Mouse (Mus musculus) intestine, postnatal 0 days (tissue): ENCODE measurements around the gene Snapc4. TPM values are rescaled to one million over a fixed set of nuclear protein-coding genes. Genes with fewer than 3 reads are reported as not detected.
A peak's percentile ranks its signal among the peaks of the same experiment; 100 is the strongest.

Experiments used
- ATAC-seq: fragments of 200-750 bp; cut with Nextera tagmentation; 2 replicates; pipeline ENCODE4 v1.8.0; 2017; ENCODE audit warnings: mild to moderate bottlenecking, moderate TSS enrichment, moderate library complexity
- H3K27ac ChIP-seq: fragments of 300-500 bp; sonication (generic); 2 replicates; pipeline ENCODE4 v1.5.1; 2014; ENCODE audit warnings: mild to moderate bottlenecking, low read depth, low read length, moderate library complexity
- H3K27me3 ChIP-seq: fragments of 300-500 bp; sonication (generic); replicated peaks from 2 replicates; pipeline ENCODE4 v1.6.1; 2014; ENCODE audit warnings: low read length, mixed read lengths; ENCODE audit not compliant: control insufficient read depth, insufficient read depth
- H3K36me3 ChIP-seq: fragments of 300-500 bp; sonication (generic); 2 replicates; pipeline ENCODE4 v1.6.1; 2014; ENCODE audit warnings: mild to moderate bottlenecking, moderate library complexity; ENCODE audit not compliant: control insufficient read depth, insufficient read depth
- H3K4me1 ChIP-seq: fragments of 300-500 bp; sonication (generic); replicated peaks from 2 replicates; pipeline ENCODE4 v1.6.1; 2014; ENCODE audit warnings: antibody characterized with exemption, low read length, mixed read lengths; ENCODE audit not compliant: control insufficient read depth, insufficient read depth
- H3K4me2 ChIP-seq: fragments of 300-500 bp; sonication (generic); replicated peaks from 2 replicates; pipeline ENCODE4 v1.6.1; 2014; ENCODE audit warnings: low read depth, mild to moderate bottlenecking, moderate library complexity
- H3K4me3 ChIP-seq: fragments of 300-500 bp; sonication (generic); 2 replicates; pipeline ENCODE4 v1.5.1; 2014; ENCODE audit warnings: low read depth, low read length
- H3K9ac ChIP-seq: fragments of 300-500 bp; sonication (generic); 2 replicates; pipeline ENCODE4 v1.6.1; 2014; ENCODE audit warnings: mild to moderate bottlenecking, low read depth, low read length
- H3K9me3 ChIP-seq: fragments of 300-500 bp; sonication (generic); 2 replicates; pipeline ENCODE4 v1.6.1; 2016; ENCODE audit warnings: mixed run types; ENCODE audit not compliant: control insufficient read depth
- CTCF ChIP-seq: sonication (generic); IDR thresholded peaks from 2 replicates; pipeline ENCODE4 v1.5.1; 2016; ENCODE audit warnings: low read depth, mild to moderate bottlenecking, control low read depth, antibody characterized with exemption, moderate library complexity
- WGBS: fragments of 180-500 bp; shearing (Covaris S2); extraction: QIAGEN DNeasy Blood & Tissue Kit; methylation state at CpG from one replicate; pipeline ENCODE4 v1.1.7; 2014; 5-methylcytosine and 5-hydroxymethylcytosine counted together
- polyA plus RNA-seq: library from polyadenylated mRNA; unstranded; fragments of >200 nt; fragmentation: Nextera tagmentation; extraction: Ambion mirVana; gene quantifications from 2 replicates; pipeline ENCODE4 v1.2.1, GENCODE M21; 2015

Gene Snapc4
- polyA plus RNA-seq, 1 experiment from 2014 or later: 5.6 TPM

GRCm38 (mm10) chr2:26367911-26368310 is 12.5 kb downstream of the Snapc4 start:
- Histone ChIP-seq H3K4me2 (no peak overlapping the region), H3K27me3 (no peaks in the 10 kb centered on the region), H3K9me3 (no peaks in the 10 kb centered on the region), H3K36me3 (peaks cover 68% of the 10 kb centered on the region), H3K9ac (no peak overlapping the region), H3K27ac (no peak overlapping the region), H3K4me1 (no peaks in the 10 kb centered on the region), H3K4me3 (no peak overlapping the region)
- WGBS: 92% methylated on average over 6 of the region's 6 CpGs
- TF ChIP-seq CTCF: no peak
- ATAC-seq: no peak

GRCm38 (mm10) chr2:26364738-26365465 is 15.6 kb downstream of the Snapc4 start:
- 76% methylated on average over 10 of the region's 10 CpGs for WGBS
- no peaks in the 10 kb centered on the region for H3K4me1 ChIP-seq
- H3K9ac ChIP-seq: no peak overlapping the region; the same call in 1 of the 2 replicates
- H3K4me3 ChIP-seq: no peak overlapping the region
- no peaks in the 10 kb centered on the region for H3K27me3 ChIP-seq
- no peaks in the 10 kb centered on the region for H3K9me3 ChIP-seq
- no peak overlapping the region for H3K27ac ChIP-seq
- H3K4me2 ChIP-seq: no peak overlapping the region
- H3K36me3 ChIP-seq: peaks cover 43% of the 10 kb centered on the region
- no peak for TF ChIP-seq CTCF
- no peak for ATAC-seq

GRCm38 (mm10) chr2:26363481-26363880 is 17.0 kb downstream of the Snapc4 start:
- ATAC-seq: no peak
- Histone ChIP-seq H3K9me3 (no peaks in the 10 kb centered on the region), H3K4me1 (no peaks in the 10 kb centered on the region), H3K4me2 (no peak overlapping the region), H3K36me3 (peaks cover 30% of the 10 kb centered on the region), H3K4me3 (no peak overlapping the region), H3K27me3 (no peaks in the 10 kb centered on the region), H3K27ac (no peak overlapping the region), H3K9ac (no peak overlapping the region)
- no peak for TF ChIP-seq CTCF
- WGBS: 46% methylated on average over 5 of the region's 5 CpGs

DNA sequence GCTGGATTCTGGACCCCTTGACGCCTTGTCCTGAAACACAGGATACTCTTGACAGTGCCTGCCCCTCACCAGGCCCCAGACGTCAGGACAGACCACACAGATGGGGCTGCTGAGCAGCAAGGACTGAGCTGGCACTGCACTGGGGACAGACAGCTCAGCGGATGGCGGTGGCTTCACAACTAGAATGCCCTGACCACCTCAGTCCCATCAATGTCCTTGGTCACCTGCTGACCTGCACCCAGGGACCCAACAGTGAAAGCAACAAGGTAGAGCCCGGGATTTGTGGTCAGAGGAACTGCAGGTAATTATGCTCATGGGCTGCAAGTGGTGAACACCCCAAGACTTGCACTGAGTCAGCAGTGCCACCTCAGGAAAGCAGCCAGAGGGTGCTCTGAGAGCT is 17.5 kb downstream of the Snapc4 start:
- no peak for TF ChIP-seq CTCF
- Histone ChIP-seq H3K4me1 (no peaks in the 10 kb centered on the region), H3K9ac (no peak overlapping the region), H3K4me2 (no peak overlapping the region), H3K4me3 (no peak overlapping the region), H3K27me3 (no peaks in the 10 kb centered on the region), H3K36me3 (peaks cover 25% of the 10 kb centered on the region), H3K9me3 (no peaks in the 10 kb centered on the region), H3K27ac (no peak overlapping the region)
- no peak for ATAC-seq
- 90% methylated on average over 5 of the region's 5 CpGs for WGBS

GRCm38 (mm10) chr2:26360772-26361171 is 19.7 kb downstream of the Snapc4 start, which contains the start of gene Card9:
Gene Card9 (minus strand): TSS chr2:26360918.
- H3K27ac ChIP-seq: no peak within 1 kb of the TSS
- TF ChIP-seq CTCF: no peak
- H3K9ac ChIP-seq: no peak within 1 kb of the TSS
- H3K36me3 ChIP-seq: peaks cover 3% of the 10 kb centered on the region; the same call in 1 of the 2 replicates
- H3K4me3 ChIP-seq: no peak within 1 kb of the TSS
- H3K4me2 ChIP-seq: no peak within 1 kb of the TSS
- ATAC-seq: peak; percentile 23; the same call in 1 of the 2 replicates
- WGBS: 27% methylated on average over 3 of the region's 3 CpGs
- H3K27me3 ChIP-seq: no peaks in the 10 kb centered on the region
- H3K9me3 ChIP-seq: no peaks in the 10 kb centered on the region
- H3K4me1 ChIP-seq: no peaks in the 10 kb centered on the region

- H3K27me3 ChIP-seq: no peaks in the 10 kb centered on the region
- H3K36me3 ChIP-seq: no peaks in the 10 kb centered on the region; the same call in 1 of the 2 replicates
- H3K4me2 ChIP-seq: no peak overlapping the region
- H3K27ac ChIP-seq: no peak overlapping the region
- no peak for ATAC-seq
- H3K9ac ChIP-seq: no peak overlapping the region
- TF ChIP-seq CTCF: no peak
- no peaks in the 10 kb centered on the region for H3K4me1 ChIP-seq
- no peak overlapping the region for H3K4me3 ChIP-seq
- H3K9me3 ChIP-seq: no peaks in the 10 kb centered on the region
- WGBS: 74% methylated on average over 6 of the region's 6 CpGs
Observed at GRCm38 (mm10) chr2:26359983-26360382, 20.5 kb downstream of the Snapc4 start.
